25 mouse cellular contexts compared by ENCODE assay signal in genomic region chr8:115888278-115888677, GRCm38 (mm10).
DNase-seq lines count a peak whose midpoint lies in the region; ATAC-seq and TF ChIP-seq lines count a peak whose summit lies in the region.
"Had no signal": no experiment of that assay in that cellular context is flagged by ENCODE, and none has a peak within 500 bp of the region (broad histone marks: within the 10 kb centered on the region; RNA-seq: fewer than 3 reads in every experiment).

No protein-coding gene starts in this region.

- H3K27me3 ChIP-seq in stomach, postnatal 0 days (ENCODE audit: control insufficient read depth, insufficient read depth, low read length), result no peaks in the 10 kb centered on the region
- H3K27me3 ChIP-seq in forebrain, embryonic 13.5 days, result no peaks in the 10 kb centered on the region
- H3K27me3 ChIP-seq: embryonic facial prominence, embryonic 13.5 days; embryonic facial prominence, embryonic 15.5 days; forebrain, embryonic 12.5 days; forebrain, embryonic 15.5 days; Patski had no signal

- no peak for TF ChIP-seq CTCF in stomach, postnatal 0 days (IDR thresholded peaks at IDR 0.05; ENCODE audit: low read depth)

- TF ChIP-seq EP300 in stomach, postnatal 0 days (optimal IDR thresholded peaks at IDR 0.05), result no peak

- DNase-seq in 3134 (ENCODE audit: extremely low read depth, insufficient read length, low spot score), result peak; percentile 9
- peak; percentile 67 for DNase-seq in 3T3-L1 (ENCODE audit: low read depth, low spot score)
- DNase-seq in Muller cell, postnatal 12 days (ENCODE audit: inconsistent ontology term), result peak; percentile 18
- no peak for DNase-seq in stomach, postnatal 0 days (ENCODE audit: low spot score)
- no peak for DNase-seq in ovary, adult 18-20 months (ENCODE audit: low spot score)
- DNase-seq: adrenal gland, adult 8-10 months; adrenal gland, postnatal 14 days; adrenal gland, postnatal 36 days; cerebellum, adult 11-12 months; cerebellum, adult 2 months; cerebellum, adult 9-10 months; cerebellum, postnatal 10 days; cerebellum, postnatal 25 days; embryo, embryonic 11 days; forebrain, postnatal 0 days had no signal

- no peak for ATAC-seq in stomach, postnatal 0 days (ENCODE audit: low FRiP score, low TSS enrichment)
- ATAC-seq in forebrain, embryonic 13.5 days, result no peak
- ATAC-seq: activated CD4-positive, CD25-positive, alpha-beta regulatory T cell, adult 4 months; forebrain, embryonic 15.5 days; forebrain, postnatal 0 days; Patski had no signal

- H3K27ac ChIP-seq in stomach, postnatal 0 days (replicated peaks), result no peak overlapping the region
- no peak overlapping the region for H3K27ac ChIP-seq in forebrain, embryonic 13.5 days
- H3K27ac ChIP-seq: embryonic facial prominence, embryonic 13.5 days; embryonic facial prominence, embryonic 15.5 days; forebrain, embryonic 10.5 days; forebrain, embryonic 12.5 days; forebrain, embryonic 15.5 days had no signal

- H3K9ac ChIP-seq in stomach, postnatal 0 days (ENCODE audit: low read length), result no peak overlapping the region
- no peak overlapping the region for H3K9ac ChIP-seq in forebrain, embryonic 13.5 days
- H3K9ac ChIP-seq: embryonic facial prominence, embryonic 13.5 days; embryonic facial prominence, embryonic 15.5 days; forebrain, embryonic 12.5 days; forebrain, embryonic 15.5 days; forebrain, postnatal 0 days had no signal

- H3K4me2 ChIP-seq in stomach, postnatal 0 days (replicated peaks; ENCODE audit: low read depth), result no peak overlapping the region
- no peak overlapping the region for H3K4me2 ChIP-seq in forebrain, embryonic 13.5 days
- H3K4me2 ChIP-seq: embryonic facial prominence, embryonic 13.5 days; embryonic facial prominence, embryonic 15.5 days; forebrain, embryonic 12.5 days; forebrain, embryonic 15.5 days had no signal

- no peaks in the 10 kb centered on the region for H3K4me1 ChIP-seq in stomach, postnatal 0 days (replicated peaks; ENCODE audit: control insufficient read depth, insufficient read depth)
- no peaks in the 10 kb centered on the region for H3K4me1 ChIP-seq in forebrain, embryonic 13.5 days
- H3K4me1 ChIP-seq: embryonic facial prominence, embryonic 13.5 days; embryonic facial prominence, embryonic 15.5 days; forebrain, embryonic 10.5 days; forebrain, embryonic 12.5 days; forebrain, embryonic 15.5 days had no signal

- H3K36me3 ChIP-seq in stomach, postnatal 0 days (ENCODE audit: control insufficient read depth, insufficient read depth, low read length), result no peaks in the 10 kb centered on the region
- no peaks in the 10 kb centered on the region for H3K36me3 ChIP-seq in forebrain, embryonic 13.5 days (ENCODE audit: poor library complexity, severe bottlenecking)
- H3K36me3 ChIP-seq: embryonic facial prominence, embryonic 13.5 days; embryonic facial prominence, embryonic 15.5 days; forebrain, embryonic 10.5 days; forebrain, embryonic 12.5 days; forebrain, embryonic 15.5 days; G1E had no signal

- H3K9me3 ChIP-seq in stomach, postnatal 0 days (ENCODE audit: control insufficient read depth, low read length), result no peaks in the 10 kb centered on the region
- no peaks in the 10 kb centered on the region for H3K9me3 ChIP-seq in forebrain, embryonic 13.5 days (replicated peaks)
- H3K9me3 ChIP-seq: embryonic facial prominence, embryonic 13.5 days; embryonic facial prominence, embryonic 15.5 days; forebrain, embryonic 10.5 days; forebrain, embryonic 12.5 days; forebrain, embryonic 15.5 days had no signal

- H3K4me3 ChIP-seq in stomach, postnatal 0 days (ENCODE audit: low read depth, low read length), result no peak overlapping the region
- no peak overlapping the region for H3K4me3 ChIP-seq in forebrain, embryonic 13.5 days
- H3K4me3 ChIP-seq: embryonic facial prominence, embryonic 13.5 days; embryonic facial prominence, embryonic 15.5 days; erythroblast, embryonic 14.5 days; forebrain, embryonic 10.5 days; forebrain, embryonic 12.5 days; forebrain, embryonic 15.5 days had no signal

- 83% methylated on average over 4 of the region's 4 CpGs for WGBS in stomach, postnatal 0 days
- WGBS in forebrain, embryonic 13.5 days, result 89% methylated on average over 4 of the region's 4 CpGs

Comparison
In these comparisons a context has a peak if more than half of its experiments do, and no peak if none do; other contexts are left out.
1. DNase-seq: peak in 3134 (single experiment), 3T3-L1 (single experiment) and Muller cell, postnatal 12 days (single experiment); none in stomach, postnatal 0 days (single experiment) and ovary, adult 18-20 months (single experiment).